Mouse (Mus musculus): ENCODE measurements around the gene Tbc1d5. TPM values are rescaled to one million over a fixed set of nuclear protein-coding genes. Genes with fewer than 3 reads are reported as not detected.

Gene Tbc1d5
- polyA plus RNA-seq, 1 experiment from 2014 or later = 23.7 TPM

DNA sequence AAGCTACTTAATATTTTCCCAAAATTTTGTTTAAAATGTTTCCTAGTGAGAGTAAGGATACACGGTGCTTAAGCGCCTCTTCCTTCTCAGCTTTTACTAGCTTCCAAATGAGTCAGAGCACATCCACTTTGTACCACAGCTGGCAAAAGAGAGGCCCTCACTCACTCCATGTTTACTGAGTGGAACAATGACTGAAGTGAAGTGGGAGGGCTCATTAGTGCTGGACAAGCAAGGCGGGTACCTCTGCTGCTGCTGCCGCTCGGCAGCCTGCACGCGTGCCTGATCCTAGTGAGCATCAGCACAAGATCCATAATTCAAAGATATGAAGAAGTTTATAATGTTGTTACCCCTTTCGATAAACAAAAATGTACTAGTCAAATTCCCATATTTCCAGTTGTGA is 376.8 kb downstream of the Tbc1d5 start:
- H3K27me3 ChIP-seq = no peaks in the 10 kb centered on the region
- in situ Hi-C loops (cut with MboI; ENCODE audit: low pct_unique_long_range_greater_than_20kb) = loop anchor here (25.0 kb wide), 2 partner anchors 485 to 985 kb away; no protein-coding TSS in a partner anchor

DNA sequence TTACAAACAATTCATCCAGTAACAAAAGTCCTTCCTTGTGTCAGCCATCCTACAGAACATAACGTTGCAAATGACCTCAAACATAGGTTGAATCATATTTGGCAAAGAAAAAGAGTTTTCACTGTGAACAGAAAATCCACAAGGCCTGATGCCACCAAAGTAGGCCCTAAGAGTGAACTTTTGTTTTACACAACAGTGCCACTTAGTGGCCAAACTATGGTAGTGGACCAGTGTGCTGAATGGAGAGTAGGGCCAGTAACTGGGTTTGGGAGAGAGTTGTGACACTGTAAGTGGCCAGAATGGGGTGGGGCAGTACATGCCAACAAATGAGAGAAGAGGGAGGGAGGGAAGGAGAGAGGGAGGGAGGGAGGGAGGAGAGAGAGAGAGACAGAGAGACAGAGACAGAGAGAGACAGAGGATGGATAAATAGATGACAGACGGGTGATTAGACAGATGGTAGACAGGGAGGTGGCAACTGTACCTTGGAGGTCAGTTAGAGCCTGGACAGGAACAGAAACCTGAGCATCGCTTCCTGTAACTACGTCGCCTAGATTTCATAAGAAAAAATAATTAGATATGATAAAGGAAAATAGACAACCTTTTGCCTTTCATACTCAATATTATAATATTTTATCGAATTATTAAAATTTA is 383.6 kb downstream of the Tbc1d5 start:
- TF ChIP-seq CTCF (IDR thresholded peaks at IDR 0.05) = peak; percentile 79
- peak; percentile 22 for DNase-seq (ENCODE audit: low read depth, low spot score)
- ChIA-PET CTCF (no interaction called here), POLR2A (no interaction called here)
- ATAC-seq = peak; percentile 97
- no peaks in the 10 kb centered on the region for H3K27me3 ChIP-seq
- in situ Hi-C loops (cut with MboI; ENCODE audit: low pct_unique_long_range_greater_than_20kb) = loop anchor here (10.0 kb wide), 2 partner anchors 831 to 861 kb away; no protein-coding TSS in a partner anchor

More for the DNA sequence above, 376.8 kb downstream of the Tbc1d5 start:
- ATAC-seq (no peak), DNase-seq (ENCODE audit: low read depth, low spot score) (no peak)
- ChIA-PET POLR2A (no interaction called here), CTCF (interaction anchor here (1.0 kb wide), 1 partner anchor 20 kb away, joined by 3 read pairs; no protein-coding TSS in a partner anchor)
- no peak for TF ChIP-seq CTCF (IDR thresholded peaks at IDR 0.05)

DNA sequence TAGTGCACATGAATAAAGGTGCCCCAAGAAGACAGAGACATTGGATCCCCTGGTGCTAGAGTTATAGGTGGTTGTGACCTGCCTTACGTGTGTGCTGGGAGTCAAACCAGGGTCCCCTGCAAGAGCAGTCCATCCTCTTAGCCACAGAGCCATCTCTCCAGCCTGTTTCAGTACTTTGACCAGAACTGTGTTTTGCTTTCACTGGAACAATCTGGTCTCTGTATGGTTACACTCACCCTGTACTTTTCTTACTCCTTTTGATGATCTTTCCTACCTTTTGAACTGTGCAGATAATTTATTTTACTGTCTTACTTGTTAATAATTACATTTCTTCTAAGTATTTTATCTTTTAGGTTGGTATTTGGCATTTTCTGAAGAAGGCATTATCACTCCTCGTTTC is 387.5 kb downstream of the Tbc1d5 start:
- no peaks in the 10 kb centered on the region for H3K27me3 ChIP-seq
- POLR2A ChIA-PET = no interaction called here
- no peak for DNase-seq (ENCODE audit: low read depth, low spot score)
- CTCF ChIA-PET = interaction anchor here (1.3 kb wide), 1 partner anchor 18 kb away, joined by 3 read pairs; no protein-coding TSS in a partner anchor
- no peak for ATAC-seq
- TF ChIP-seq CTCF (IDR thresholded peaks at IDR 0.05) = no peak
- in situ Hi-C loops (cut with MboI; ENCODE audit: low pct_unique_long_range_greater_than_20kb) = loop anchor here (5.0 to 10.0 kb wide), 3 partner anchors 494 to 857 kb away; no protein-coding TSS in a partner anchor

DNA sequence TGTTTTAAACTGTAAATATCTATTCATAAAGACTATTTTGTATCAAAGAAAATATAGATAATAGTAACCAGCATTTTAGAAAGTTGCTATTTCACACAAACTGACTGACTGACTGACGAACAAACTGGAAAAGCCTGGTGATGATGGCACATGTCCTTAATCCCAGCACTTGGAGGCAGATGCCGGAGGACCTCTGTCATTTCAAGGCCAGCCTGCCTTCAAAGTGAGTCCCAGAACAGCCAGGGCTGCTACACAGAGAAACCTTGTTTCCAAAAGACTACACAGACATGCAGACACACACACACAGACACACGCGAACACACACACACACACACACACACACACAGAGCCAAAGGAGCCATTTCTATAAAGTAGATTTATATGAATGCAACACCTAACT is 390.3 kb downstream of the Tbc1d5 start:
- ChIA-PET CTCF (no interaction called here), POLR2A (no interaction called here)
- no peak for TF ChIP-seq CTCF (IDR thresholded peaks at IDR 0.05)
- in situ Hi-C loops (cut with MboI; ENCODE audit: low pct_unique_long_range_greater_than_20kb) = no loop called here
- H3K27me3 ChIP-seq = no peaks in the 10 kb centered on the region
- ATAC-seq (no peak), DNase-seq (ENCODE audit: low read depth, low spot score) (no peak)

DNA sequence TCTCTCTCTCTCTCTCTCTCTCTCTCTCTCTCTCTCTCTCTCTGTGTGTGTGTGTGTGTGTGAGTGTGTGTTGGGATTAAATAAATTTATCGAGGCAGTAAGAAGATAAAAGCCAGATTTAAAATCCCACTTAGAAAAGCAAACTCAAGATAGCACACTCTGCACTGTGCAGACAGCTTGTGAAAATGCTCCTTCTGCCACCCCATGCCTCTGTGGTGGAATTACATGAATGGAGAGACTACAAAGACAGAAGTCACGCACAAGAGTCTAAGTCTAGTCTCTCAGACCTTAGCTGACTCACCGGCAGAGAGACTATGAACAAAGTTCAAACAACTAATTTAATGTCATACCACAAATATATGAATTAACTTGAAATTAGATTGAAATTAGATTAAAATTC is 403.9 kb downstream of the Tbc1d5 start:
- ChIA-PET POLR2A (interaction anchor here (0.7 kb wide), 1 partner anchor 334 kb away, joined by 4 read pairs; no protein-coding TSS in a partner anchor), CTCF (no interaction called here)
- H3K27me3 ChIP-seq = no peaks in the 10 kb centered on the region
- TF ChIP-seq CTCF (IDR thresholded peaks at IDR 0.05) = no peak
- ATAC-seq = no peak
- DNase-seq (ENCODE audit: low read depth, low spot score) = no peak
- in situ Hi-C loops (cut with MboI; ENCODE audit: low pct_unique_long_range_greater_than_20kb) = no loop called here

DNA sequence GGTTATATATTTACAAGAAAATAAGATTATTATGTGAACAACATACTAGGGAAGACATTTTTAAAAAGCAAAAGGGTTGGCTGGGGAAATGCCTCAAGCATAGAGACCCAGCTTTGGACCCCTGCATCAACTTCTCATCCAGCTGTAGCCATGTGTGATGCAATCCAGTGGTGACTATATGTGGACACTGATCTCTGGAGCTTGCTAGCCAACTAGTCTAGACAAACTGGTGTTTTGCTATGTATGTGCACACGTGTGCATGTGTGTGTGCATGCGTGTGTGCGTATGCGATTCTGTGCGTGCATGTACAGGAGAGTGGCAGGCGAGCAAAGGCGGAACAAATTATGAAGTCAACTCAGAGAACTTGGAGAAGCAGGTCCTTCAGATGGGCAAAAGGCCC is 414.8 kb downstream of the Tbc1d5 start:
- H3K27me3 ChIP-seq = no peaks in the 10 kb centered on the region
- ChIA-PET POLR2A (no interaction called here), CTCF (interaction anchor here (1.4 kb wide), 1 partner anchor 13 kb away, joined by 4 read pairs; no protein-coding TSS in a partner anchor)
- DNase-seq (ENCODE audit: low read depth, low spot score) (no peak), ATAC-seq (no peak)
- in situ Hi-C loops (cut with MboI; ENCODE audit: low pct_unique_long_range_greater_than_20kb) = no loop called here
- no peak for TF ChIP-seq CTCF (IDR thresholded peaks at IDR 0.05)

DNA sequence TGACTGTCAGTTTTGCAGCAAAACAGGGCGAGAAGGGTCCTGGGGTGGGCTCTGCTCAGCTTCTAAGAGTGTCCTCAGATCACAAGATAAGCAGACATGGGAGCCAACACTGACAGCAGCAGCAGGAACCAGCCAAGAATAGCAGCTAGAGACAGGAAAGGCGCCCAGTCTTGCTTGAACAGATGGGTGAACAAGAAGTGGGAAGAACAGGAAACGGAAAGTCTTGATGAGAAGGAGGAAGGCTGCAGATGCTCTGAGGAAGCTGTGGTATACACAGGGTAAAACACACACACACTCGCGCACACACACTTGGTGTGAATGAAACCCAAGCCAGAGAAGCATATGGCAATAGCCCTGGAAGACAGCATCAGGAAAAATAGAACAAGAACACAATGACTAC is 415.7 kb downstream of the Tbc1d5 start:
- POLR2A ChIA-PET = no interaction called here
- no peak for DNase-seq (ENCODE audit: low read depth, low spot score)
- ATAC-seq = no peak
- no peak for TF ChIP-seq CTCF (IDR thresholded peaks at IDR 0.05)
- CTCF ChIA-PET = no interaction called here
- in situ Hi-C loops (cut with MboI; ENCODE audit: low pct_unique_long_range_greater_than_20kb) = no loop called here
- no peaks in the 10 kb centered on the region for H3K27me3 ChIP-seq

DNA sequence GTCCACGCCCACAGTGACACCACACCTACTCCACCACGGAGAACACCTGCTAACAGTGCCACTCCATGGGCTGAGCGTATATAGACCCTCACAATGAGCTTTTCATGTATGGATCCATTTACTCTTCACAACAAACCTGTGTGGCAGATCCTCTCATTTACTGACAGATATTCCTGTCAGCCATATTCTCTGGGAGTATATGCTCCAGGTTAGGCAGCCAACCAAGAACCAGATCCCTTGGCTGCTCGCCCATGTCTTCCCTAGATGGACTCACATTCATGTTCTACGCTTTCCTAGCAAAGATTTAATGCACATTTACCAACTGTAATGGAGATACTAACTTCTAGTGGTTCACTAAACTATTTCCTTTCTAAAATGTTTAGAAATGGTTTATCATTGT is 416.9 kb downstream of the Tbc1d5 start:
- no peak for ATAC-seq
- no peak for TF ChIP-seq CTCF (IDR thresholded peaks at IDR 0.05)
- no peaks in the 10 kb centered on the region for H3K27me3 ChIP-seq
- DNase-seq (ENCODE audit: low read depth, low spot score) = no peak
- ChIA-PET CTCF (no interaction called here), POLR2A (no interaction called here)
- in situ Hi-C loops (cut with MboI; ENCODE audit: low pct_unique_long_range_greater_than_20kb) = no loop called here

DNA sequence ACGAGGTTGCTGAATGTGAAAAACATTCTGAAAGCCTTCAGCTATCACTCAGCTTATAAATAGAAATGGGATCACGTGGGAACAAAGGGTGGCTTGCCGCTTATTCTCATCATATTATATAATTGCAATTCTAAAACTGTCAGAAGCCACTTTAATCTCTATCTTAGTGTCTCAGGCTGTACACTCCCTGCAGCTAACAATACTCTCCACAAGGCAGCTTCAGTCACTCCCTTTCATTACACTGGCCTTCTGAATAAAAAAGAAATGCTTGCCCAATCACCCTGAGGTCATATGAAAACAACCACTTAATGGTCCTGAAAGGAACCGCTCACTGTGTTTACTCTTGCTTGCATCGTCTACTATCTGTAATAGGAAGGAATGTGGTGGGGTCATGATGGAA is 418.1 kb downstream of the Tbc1d5 start:
- CTCF ChIA-PET = interaction anchor here (1.1 to 2.1 kb wide), 2 partner anchors 11 to 19 kb away, joined by 4 to 8 read pairs; no protein-coding TSS in a partner anchor
- in situ Hi-C loops (cut with MboI; ENCODE audit: low pct_unique_long_range_greater_than_20kb) = no loop called here
- DNase-seq (ENCODE audit: low read depth, low spot score) = peak; percentile 42

DNA sequence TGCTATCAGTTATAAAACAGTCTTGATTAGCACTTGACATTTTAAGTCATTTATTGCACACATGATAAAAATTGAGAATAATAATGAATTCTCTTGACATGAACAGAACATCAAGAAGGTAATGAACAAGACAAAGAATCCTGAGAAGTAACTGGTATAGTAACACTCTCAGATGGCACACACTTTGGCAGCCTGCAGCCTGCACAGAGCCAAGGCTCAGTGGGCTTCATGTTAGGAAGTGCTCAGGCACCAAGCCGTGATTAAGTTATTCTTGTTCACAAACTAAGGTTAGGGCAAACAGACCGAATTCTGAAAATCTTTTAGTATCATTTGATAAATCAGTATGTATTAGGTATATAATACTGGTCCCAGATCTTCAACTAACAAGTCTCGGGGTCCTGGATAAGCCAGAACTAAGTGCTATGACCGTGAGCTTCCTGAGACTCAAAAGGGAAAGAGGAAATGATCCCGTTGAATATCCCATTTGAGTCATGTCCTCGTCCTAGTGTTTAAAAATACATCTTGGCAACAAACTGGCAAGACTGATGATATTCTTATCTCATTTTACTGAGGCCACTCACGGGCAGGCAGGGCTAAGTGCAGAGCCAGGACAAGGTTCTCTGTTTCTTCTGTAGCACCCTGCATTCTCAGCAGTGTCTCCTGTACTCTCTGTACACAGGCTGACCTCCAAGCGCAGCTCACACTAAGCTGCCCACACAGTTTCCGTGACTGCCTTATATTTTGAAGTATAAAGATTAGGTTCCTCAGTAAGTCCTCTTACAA is 425.6 kb downstream of the Tbc1d5 start:
- ATAC-seq (no peak), DNase-seq (ENCODE audit: low read depth, low spot score) (no peak)
- H3K27me3 ChIP-seq = no peaks in the 10 kb centered on the region
- TF ChIP-seq CTCF (IDR thresholded peaks at IDR 0.05) = no peak
- CTCF ChIA-PET = interaction anchor here (1.3 kb wide), 1 partner anchor 33 kb away, joined by 3 read pairs; no protein-coding TSS in a partner anchor
- POLR2A ChIA-PET = no interaction called here
- in situ Hi-C loops (cut with MboI; ENCODE audit: low pct_unique_long_range_greater_than_20kb) = no loop called here

More for the DNA sequence above, 418.1 kb downstream of the Tbc1d5 start:
- no peak for TF ChIP-seq CTCF (IDR thresholded peaks at IDR 0.05)
- H3K27me3 ChIP-seq = no peaks in the 10 kb centered on the region
- peak; percentile 99 for ATAC-seq
- POLR2A ChIA-PET = interaction anchor here (0.6 kb wide), 1 partner anchor 1577 kb away, joined by 3 read pairs; no protein-coding TSS in a partner anchor

DNA sequence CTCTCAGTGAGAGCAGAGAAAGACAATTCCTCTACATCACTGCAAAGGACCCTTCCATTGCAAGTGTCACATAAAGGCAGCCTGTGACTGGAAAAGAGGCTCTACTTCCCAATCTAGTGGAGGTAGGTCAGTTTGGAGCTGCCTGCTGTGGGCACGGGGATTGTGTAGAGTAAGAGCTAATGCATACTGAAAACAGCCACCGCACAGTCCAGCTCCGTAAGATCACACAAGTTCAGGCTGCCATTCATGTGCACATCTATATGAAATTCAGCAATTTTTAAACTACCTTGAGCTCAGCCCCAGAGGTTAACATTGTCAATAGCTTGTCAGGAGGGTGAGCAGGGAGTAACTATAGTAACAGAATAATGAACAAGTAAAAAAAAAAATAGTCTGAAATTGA is 426.4 kb downstream of the Tbc1d5 start:
- no peak for TF ChIP-seq CTCF (IDR thresholded peaks at IDR 0.05)
- ATAC-seq (no peak), DNase-seq (ENCODE audit: low read depth, low spot score) (no peak)
- H3K27me3 ChIP-seq = no peaks in the 10 kb centered on the region
- in situ Hi-C loops (cut with MboI; ENCODE audit: low pct_unique_long_range_greater_than_20kb) = no loop called here
- POLR2A ChIA-PET = no interaction called here
- CTCF ChIA-PET = interaction anchor here (1.3 kb wide), 1 partner anchor 34 kb away, joined by 3 read pairs; no protein-coding TSS in a partner anchor
